Mouse (Mus musculus): Measurements from ENCODE around the gene Hmcn2.

Gene Hmcn2

GRCm38 (mm10) chr2:31314007-31314465, at the start of gene Hmcn2:
Gene Hmcn2, plus strand, starts transcription at chr2:31314415.
- DNase-seq (ENCODE audit: extremely low read depth, low read depth, low spot score): no peak

GRCm38 (mm10) chr2:31267447-31267846, 46.8 kb upstream of the Hmcn2 start:
- DNase-seq (ENCODE audit: extremely low read depth, low read depth, low spot score): no peak

GRCm38 (mm10) chr2:31268631-31269030, 45.6 kb upstream of the Hmcn2 start:
- DNase-seq (ENCODE audit: extremely low read depth, low read depth, low spot score): no peak

GRCm38 (mm10) chr2:31269188-31269587, 45.0 kb upstream of the Hmcn2 start:
- no peak for DNase-seq (ENCODE audit: extremely low read depth, low read depth, low spot score)

- no peak for DNase-seq (ENCODE audit: extremely low read depth, low read depth, low spot score)
These were observed 44.4 kb upstream of the Hmcn2 start for GRCm38 (mm10) chr2:31269847-31270246.

GRCm38 (mm10) chr2:31270470-31270869, 43.7 kb upstream of the Hmcn2 start:
- no peak for DNase-seq (ENCODE audit: extremely low read depth, low read depth, low spot score)

GRCm38 (mm10) chr2:31271071-31271470, 43.1 kb upstream of the Hmcn2 start:
- no peak for DNase-seq (ENCODE audit: extremely low read depth, low read depth, low spot score)

GRCm38 (mm10) chr2:31274993-31275392, 39.2 kb upstream of the Hmcn2 start:
- no peak for DNase-seq (ENCODE audit: extremely low read depth, low read depth, low spot score)

- DNase-seq (ENCODE audit: extremely low read depth, low read depth, low spot score): no peak
These were observed 36.4 kb upstream of the Hmcn2 start for GRCm38 (mm10) chr2:31277810-31278209.

- DNase-seq (ENCODE audit: extremely low read depth, low read depth, low spot score): no peak
These were observed 35.7 kb upstream of the Hmcn2 start for GRCm38 (mm10) chr2:31278483-31278882.

- no peak for DNase-seq (ENCODE audit: extremely low read depth, low read depth, low spot score)
These were observed 33.1 kb upstream of the Hmcn2 start for GRCm38 (mm10) chr2:31281138-31281537.

GRCm38 (mm10) chr2:31282266-31282665, 31.9 kb upstream of the Hmcn2 start:
- DNase-seq (ENCODE audit: extremely low read depth, low read depth, low spot score): no peak

GRCm38 (mm10) chr2:31282880-31283279, 31.3 kb upstream of the Hmcn2 start:
- DNase-seq (ENCODE audit: extremely low read depth, low read depth, low spot score): no peak

- DNase-seq (ENCODE audit: extremely low read depth, low read depth, low spot score): no peak
These were observed 29.7 kb upstream of the Hmcn2 start for GRCm38 (mm10) chr2:31284531-31284930.

GRCm38 (mm10) chr2:31291421-31291820, 22.8 kb upstream of the Hmcn2 start:
- no peak for DNase-seq (ENCODE audit: extremely low read depth, low read depth, low spot score)

GRCm38 (mm10) chr2:31294985-31295384, 19.2 kb upstream of the Hmcn2 start:
- DNase-seq (ENCODE audit: extremely low read depth, low read depth, low spot score): no peak

- no peak for DNase-seq (ENCODE audit: extremely low read depth, low read depth, low spot score)
These were observed 17.8 kb upstream of the Hmcn2 start for GRCm38 (mm10) chr2:31296395-31296794.

GRCm38 (mm10) chr2:31297602-31298268, 16.5 kb upstream of the Hmcn2 start:
- DNase-seq (ENCODE audit: extremely low read depth, low read depth, low spot score): no peak

GRCm38 (mm10) chr2:31298814-31299213, 15.4 kb upstream of the Hmcn2 start:
- DNase-seq (ENCODE audit: extremely low read depth, low read depth, low spot score): no peak

- no peak for DNase-seq (ENCODE audit: extremely low read depth, low read depth, low spot score)
These were observed 14.9 kb upstream of the Hmcn2 start for GRCm38 (mm10) chr2:31299266-31299665.

GRCm38 (mm10) chr2:31299996-31300395, 14.2 kb upstream of the Hmcn2 start:
- no peak for DNase-seq (ENCODE audit: extremely low read depth, low read depth, low spot score)

- no peak for DNase-seq (ENCODE audit: extremely low read depth, low read depth, low spot score)
These were observed 11.0 kb upstream of the Hmcn2 start for GRCm38 (mm10) chr2:31303177-31303576.

- DNase-seq (ENCODE audit: extremely low read depth, low read depth, low spot score): no peak
These were observed 10.0 kb upstream of the Hmcn2 start for GRCm38 (mm10) chr2:31304191-31304590.
